Mouse (Mus musculus): ENCODE results near the gene Ccdc71.

GRCm38 (mm10) chr9:108452911-108453310 is 7.4 kb upstream of the Ccdc71 start:
- no peak for TF ChIP-seq CTCF (conservative IDR thresholded peaks at IDR 0.05; ENCODE audit: insufficient read depth, insufficient read length, low read depth, low read length)
- no peak for TF ChIP-seq POLR2A (IDR thresholded peaks at IDR 0.05; ENCODE audit: low read depth, low read length)

Data from kidney, adult 2 months (tissue).